Mouse (Mus musculus) hindbrain, embryonic 11.5 days (tissue): ENCODE results near the gene Zic5. TPM values are rescaled to one million over a fixed set of nuclear protein-coding genes. Genes with fewer than 3 reads are reported as not detected.
"Not testable (repeated sequence)": the region's sequence is repeated elsewhere in the genome, so short reads cannot be mapped to it uniquely, and the experiment has no call there.

ENCODE experiments used
- ATAC-seq: fragments of 200-750 bp; cut with Nextera tagmentation; 2 replicates; pipeline ENCODE4 v1.8.0; 2017; ENCODE audit warnings: mild to moderate bottlenecking, moderate TSS enrichment, moderate library complexity; ENCODE audit not compliant: low FRiP score
- DNase-seq: peaks from one replicate; pipeline ENCODE4 v3.0.0-alpha.2; 2015; ENCODE audit warnings: low spot score
- H3K27ac ChIP-seq: fragments of 300-500 bp; sonication (generic); 2 replicates; pipeline ENCODE4 v1.5.1; 2014; ENCODE audit warnings: mild to moderate bottlenecking, low read depth, low read length
- H3K27me3 ChIP-seq: fragments of 300-500 bp; sonication (generic); 2 replicates; pipeline ENCODE4 v1.6.1; 2014; ENCODE audit warnings: mild to moderate bottlenecking, low read length, moderate library complexity, mixed read lengths; ENCODE audit not compliant: control insufficient read depth, insufficient read depth
- H3K36me3 ChIP-seq: fragments of 300-500 bp; sonication (generic); 2 replicates; pipeline ENCODE4 v1.6.1; 2014; ENCODE audit warnings: mild to moderate bottlenecking, low read length, moderate library complexity, mixed read lengths; ENCODE audit not compliant: control insufficient read depth, insufficient read depth
- H3K4me1 ChIP-seq: fragments of 300-500 bp; sonication (generic); replicated peaks from 2 replicates; pipeline ENCODE4 v1.6.1; 2014; ENCODE audit warnings: low read length, mixed read lengths; ENCODE audit not compliant: control insufficient read depth, insufficient read depth
- H3K4me2 ChIP-seq: fragments of 300-500 bp; sonication (generic); replicated peaks from 2 replicates; pipeline ENCODE4 v1.6.1; 2014; ENCODE audit warnings: mild to moderate bottlenecking, low read depth, low read length
- H3K4me3 ChIP-seq: fragments of 300-500 bp; sonication (generic); 2 replicates; pipeline ENCODE4 v1.5.1; 2014; ENCODE audit warnings: low read depth, low read length
- H3K9ac ChIP-seq: fragments of 300-500 bp; sonication (generic); 2 replicates; pipeline ENCODE4 v1.6.1; 2014; ENCODE audit warnings: low read depth, low read length
- H3K9me3 ChIP-seq: fragments of 300-500 bp; sonication (generic); 2 replicates; pipeline ENCODE4 v1.6.1; 2016; ENCODE audit warnings: low read length; ENCODE audit not compliant: control insufficient read depth
- WGBS: fragments of 180-500 bp; shearing (Covaris S2); extraction: QIAGEN DNeasy Blood & Tissue Kit; methylation state at CpG from one replicate; pipeline ENCODE4 v1.1.7; 2014; 5-methylcytosine and 5-hydroxymethylcytosine counted together
- polyA plus RNA-seq: library from polyadenylated mRNA; unstranded; fragments of >200 nt; fragmentation: Nextera tagmentation; extraction: Ambion mirVana; gene quantifications from 2 replicates; pipeline ENCODE4 v1.2.1, GENCODE M21; 2014

Zic5 gene
- polyA plus RNA-seq, 1 experiment from 2014 or later = 20.1 TPM

DNA sequence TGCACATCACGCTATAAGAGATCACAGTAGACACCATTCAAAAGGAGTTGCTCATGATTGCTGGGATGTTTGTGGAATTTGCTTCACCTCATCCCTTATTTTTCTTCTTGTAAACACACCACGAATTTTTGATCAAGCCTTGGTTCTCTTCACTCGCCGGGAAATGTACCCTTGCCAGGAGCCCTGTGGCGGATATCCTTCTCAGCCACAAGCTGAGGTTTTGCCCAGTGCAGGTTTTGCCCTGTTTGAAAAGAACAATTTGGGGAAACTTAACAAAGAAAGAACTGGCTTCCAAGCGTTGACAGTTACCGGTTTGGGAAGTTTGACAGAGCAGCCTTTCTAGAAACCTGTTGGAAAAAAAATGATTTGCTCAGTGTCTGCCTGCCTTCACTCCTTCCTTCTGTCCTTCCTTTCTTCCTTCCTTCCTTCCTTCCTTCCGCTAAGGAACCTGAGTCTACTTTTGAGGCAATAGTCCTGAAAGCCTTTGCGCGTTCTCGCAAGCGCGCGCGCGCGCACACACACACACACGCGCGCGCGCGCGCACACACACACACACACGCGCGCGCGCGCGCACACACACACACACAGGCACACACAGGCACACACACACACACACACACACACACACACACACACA is 6.1 kb upstream of the Zic5 start:
- 10% methylated on average over 31 of the region's 31 CpGs for WGBS
- Histone ChIP-seq H3K36me3 (no peaks in the 10 kb centered on the region), H3K4me3 (no peak overlapping the region), H3K9ac (0 out of 2 replicates have a peak overlapping the region, but pooled peaks have one; percentile 5), H3K27ac (no peak overlapping the region), H3K4me2 (peak overlapping the region; percentile 27), H3K4me1 (peaks cover 6% of the 10 kb centered on the region), H3K9me3 (no peaks in the 10 kb centered on the region), H3K27me3 (peaks cover 46% of the 10 kb centered on the region)
- ATAC-seq = no peak
- peak; percentile 47 for DNase-seq

DNA sequence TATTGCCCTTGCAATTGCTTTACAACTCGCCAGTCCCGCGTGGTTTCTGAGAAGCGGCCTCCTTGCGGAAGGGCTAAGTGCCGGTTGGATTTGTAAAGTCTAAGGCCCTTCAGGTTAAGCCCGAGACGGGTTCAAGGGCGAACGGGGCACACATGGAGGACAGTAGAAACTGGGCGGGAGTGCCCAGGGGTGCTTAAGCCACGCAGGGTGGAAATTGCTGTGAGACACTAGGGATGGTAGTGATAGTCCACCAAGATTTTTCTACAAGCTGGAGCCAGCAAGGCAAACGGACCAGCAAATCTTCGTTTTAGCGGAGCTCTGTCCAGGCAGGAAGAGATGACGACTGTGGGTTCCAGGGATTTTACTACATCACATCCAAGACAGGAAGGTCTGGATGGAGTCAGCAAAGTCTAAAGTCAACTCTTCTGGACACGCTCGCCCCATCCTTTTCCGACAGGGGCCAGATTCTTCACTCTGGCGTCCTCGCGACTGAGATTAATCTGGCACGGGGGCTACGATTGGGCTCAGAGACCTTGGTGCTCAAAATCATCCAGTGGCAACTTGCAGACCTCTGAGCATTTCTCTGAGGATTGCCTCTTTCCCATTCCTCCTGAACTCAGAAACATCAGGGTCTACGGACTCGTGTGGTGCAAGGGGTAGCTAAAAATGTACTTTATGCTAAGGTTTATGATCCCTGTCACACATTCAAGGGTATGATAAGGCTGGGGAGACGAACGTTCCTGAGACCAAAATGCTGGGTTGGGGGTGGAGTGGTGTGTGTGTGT is 3.7 kb upstream of the Zic5 start:
- no peak for ATAC-seq
- Histone ChIP-seq H3K9me3 (no peaks in the 10 kb centered on the region), H3K4me3 (peak overlapping the region; percentile 21), H3K4me2 (peak overlapping the region; percentile 49), H3K36me3 (no peaks in the 10 kb centered on the region), H3K9ac (peak overlapping the region; percentile 12; the same call in 1 of the 2 replicates), H3K27ac (no peak overlapping the region), H3K4me1 (peaks cover 11% of the 10 kb centered on the region), H3K27me3 (peaks cover 54% of the 10 kb centered on the region)
- WGBS = 2% methylated on average over 28 of the region's 28 CpGs
- peak; percentile 75 for DNase-seq

DNA sequence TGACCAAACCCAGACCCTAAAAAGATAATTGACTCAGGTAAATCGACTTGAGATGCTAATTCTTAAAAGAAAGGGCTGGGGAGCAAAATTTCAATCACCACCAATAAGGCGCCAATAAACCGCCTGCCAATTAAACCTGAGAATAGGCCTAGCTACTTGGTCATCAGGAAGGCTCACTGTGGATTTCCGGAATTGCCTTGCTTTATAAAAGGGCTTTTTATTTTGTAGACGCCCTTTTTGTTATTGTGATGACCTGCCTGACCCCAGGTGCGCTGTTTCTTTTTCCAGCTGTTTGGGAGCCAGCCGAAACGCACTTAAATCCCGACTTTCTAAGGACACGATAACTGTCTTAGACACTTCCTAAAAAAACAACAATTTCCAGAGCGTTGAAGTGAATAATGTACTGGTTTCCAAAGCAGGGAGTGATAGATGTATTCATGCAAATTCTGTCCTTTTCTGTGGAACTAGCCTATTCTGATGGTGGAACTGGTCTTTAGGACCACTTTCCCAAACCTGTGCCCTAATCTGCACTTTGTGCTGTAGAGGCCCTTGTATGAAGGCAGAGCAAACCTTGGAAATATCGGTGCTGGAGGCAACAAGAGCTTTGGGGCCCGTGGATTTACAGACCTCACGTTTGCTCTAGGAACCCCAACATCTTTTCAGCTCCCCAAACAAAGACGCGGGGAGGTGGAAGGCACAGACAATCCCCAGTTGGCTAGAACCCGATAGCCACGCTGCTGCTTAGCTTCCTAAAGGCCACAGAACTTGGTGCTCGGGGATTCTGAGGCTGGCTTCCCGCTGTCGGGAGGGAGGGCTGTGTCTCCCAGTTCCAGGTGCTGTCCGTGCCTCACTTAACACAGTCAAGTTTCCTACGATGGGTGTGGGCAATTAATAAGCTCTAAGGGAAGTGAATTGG is 2.7 kb upstream of the Zic5 start:
- peaks cover 10% of the 10 kb centered on the region for H3K4me1 ChIP-seq
- no peaks in the 10 kb centered on the region for H3K36me3 ChIP-seq
- no peaks in the 10 kb centered on the region for H3K9me3 ChIP-seq
- peaks cover 52% of the 10 kb centered on the region for H3K27me3 ChIP-seq
- peak overlapping the region; percentile 49 for H3K4me2 ChIP-seq
- no peak overlapping the region for H3K27ac ChIP-seq
- ATAC-seq (no peak), DNase-seq (peak; percentile 65)
- H3K4me3 ChIP-seq = 0 out of 2 replicates have a peak overlapping the region, but pooled peaks have one; percentile 7
- H3K9ac ChIP-seq = peak overlapping the region; percentile 37; the same call in 1 of the 2 replicates
- WGBS = 5% methylated on average over 23 of the region's 23 CpGs

DNA sequence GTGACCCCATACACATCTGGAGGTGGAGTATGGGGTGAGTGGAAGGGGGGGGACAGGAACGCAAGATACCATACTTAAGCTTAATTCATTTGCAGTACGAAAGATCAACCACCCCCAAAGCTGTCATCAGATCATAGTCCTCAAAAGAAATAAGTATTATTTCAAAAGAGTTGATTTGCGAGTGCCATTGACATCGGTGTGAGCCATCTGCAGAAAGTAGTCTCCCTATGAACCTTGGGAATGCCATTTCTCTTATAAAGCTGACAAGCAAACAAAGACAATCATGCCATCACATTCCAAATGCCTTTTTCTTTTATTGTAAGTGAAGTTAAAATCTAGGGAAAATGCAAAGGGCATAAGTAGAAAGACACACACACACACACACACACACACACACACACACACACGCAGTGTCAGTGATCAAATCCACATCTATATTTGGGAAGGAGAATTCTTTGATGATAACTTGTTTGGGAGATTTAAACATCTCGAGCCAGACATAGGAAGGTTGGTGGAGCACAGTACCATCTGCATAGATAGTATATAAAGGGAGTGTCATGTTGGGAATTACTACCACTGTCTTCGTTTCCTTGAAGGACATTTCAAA is 1.4 kb upstream of the Zic5 start:
- Histone ChIP-seq H3K4me1 (peaks cover 11% of the 10 kb centered on the region; the same call in 1 of the 2 replicates), H3K9me3 (no peaks in the 10 kb centered on the region), H3K4me3 (no peak overlapping the region), H3K27ac (no peak overlapping the region), H3K36me3 (no peaks in the 10 kb centered on the region), H3K9ac (no peak overlapping the region), H3K27me3 (peaks cover 61% of the 10 kb centered on the region), H3K4me2 (no peak overlapping the region)
- ATAC-seq (no peak), DNase-seq (peak; percentile 45)
- WGBS = 42% methylated on average over 7 of the region's 7 CpGs

DNA sequence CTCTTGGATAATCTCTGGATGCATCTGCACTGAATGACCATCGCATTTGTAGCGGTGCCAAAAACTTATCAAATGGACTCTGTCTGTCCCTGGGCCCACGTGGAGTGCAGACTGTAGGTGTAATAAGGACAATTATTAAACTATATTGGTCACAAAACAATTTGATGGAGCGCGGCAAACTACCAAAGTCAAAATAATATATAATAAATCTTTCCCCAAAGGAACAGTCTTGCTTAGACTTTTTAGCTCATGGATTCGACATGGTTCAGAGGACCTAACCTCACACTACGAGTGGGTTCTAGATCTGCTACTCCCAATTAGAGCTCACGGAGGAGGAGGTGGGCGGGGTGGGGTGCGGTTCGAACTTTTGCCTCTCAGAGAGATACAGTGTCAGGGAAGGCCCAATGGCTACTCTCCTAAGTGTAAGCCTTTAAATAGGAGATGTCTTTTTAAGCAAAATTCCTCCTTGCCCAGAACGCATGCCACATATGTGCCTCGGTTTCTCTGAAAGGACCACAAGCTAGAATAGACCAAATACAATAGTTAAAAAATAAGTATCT is 534 bp upstream of the Zic5 start:
- Histone ChIP-seq H3K4me3 (peak overlapping the region; percentile 73), H3K27ac (no peak overlapping the region), H3K4me1 (peaks cover 11% of the 10 kb centered on the region; the same call in 1 of the 2 replicates), H3K27me3 (peaks cover 62% of the 10 kb centered on the region), H3K4me2 (peak overlapping the region; percentile 78), H3K36me3 (no peaks in the 10 kb centered on the region), H3K9ac (peak overlapping the region; percentile 44; the same call in 1 of the 2 replicates), H3K9me3 (no peaks in the 10 kb centered on the region)
- peak; percentile 50 for DNase-seq
- ATAC-seq = no peak
- 21% methylated on average over 13 of the region's 13 CpGs for WGBS

DNA sequence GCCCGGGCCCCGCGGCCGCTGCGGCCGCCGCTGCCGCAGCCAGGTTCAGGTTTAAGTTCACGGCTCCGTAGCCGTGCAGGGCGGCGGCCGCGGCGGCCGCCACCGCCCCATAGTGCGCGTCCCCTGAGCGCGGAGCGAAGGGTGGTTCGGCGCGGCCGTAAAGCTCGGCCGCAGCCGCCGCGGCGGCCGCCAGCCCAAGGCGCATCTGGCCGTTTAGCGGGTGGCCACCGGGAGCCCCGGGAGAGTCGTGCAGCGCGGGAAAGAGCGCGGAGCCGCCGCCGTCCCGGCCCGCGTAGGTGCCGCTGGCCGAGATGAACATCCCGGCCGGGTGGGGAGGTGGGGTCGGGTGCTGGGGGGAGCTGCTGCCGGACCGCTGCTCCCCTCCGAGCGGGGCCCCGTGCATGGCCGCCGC is 1.1 kb downstream of the Zic5 start:
- DNase-seq = no peak
- peak; percentile 41 for ATAC-seq
- Histone ChIP-seq H3K4me3 (peak overlapping the region; percentile 73), H3K27me3 (peaks cover 61% of the 10 kb centered on the region), H3K9me3 (no peaks in the 10 kb centered on the region), H3K4me1 (peaks cover 11% of the 10 kb centered on the region; the same call in 1 of the 2 replicates), H3K36me3 (no peaks in the 10 kb centered on the region), H3K9ac (peak overlapping the region; percentile 68), H3K4me2 (peak overlapping the region; percentile 78), H3K27ac (peak overlapping the region; percentile 95)
- under 1% methylated on average over 39 of the region's 62 CpGs for WGBS

DNA sequence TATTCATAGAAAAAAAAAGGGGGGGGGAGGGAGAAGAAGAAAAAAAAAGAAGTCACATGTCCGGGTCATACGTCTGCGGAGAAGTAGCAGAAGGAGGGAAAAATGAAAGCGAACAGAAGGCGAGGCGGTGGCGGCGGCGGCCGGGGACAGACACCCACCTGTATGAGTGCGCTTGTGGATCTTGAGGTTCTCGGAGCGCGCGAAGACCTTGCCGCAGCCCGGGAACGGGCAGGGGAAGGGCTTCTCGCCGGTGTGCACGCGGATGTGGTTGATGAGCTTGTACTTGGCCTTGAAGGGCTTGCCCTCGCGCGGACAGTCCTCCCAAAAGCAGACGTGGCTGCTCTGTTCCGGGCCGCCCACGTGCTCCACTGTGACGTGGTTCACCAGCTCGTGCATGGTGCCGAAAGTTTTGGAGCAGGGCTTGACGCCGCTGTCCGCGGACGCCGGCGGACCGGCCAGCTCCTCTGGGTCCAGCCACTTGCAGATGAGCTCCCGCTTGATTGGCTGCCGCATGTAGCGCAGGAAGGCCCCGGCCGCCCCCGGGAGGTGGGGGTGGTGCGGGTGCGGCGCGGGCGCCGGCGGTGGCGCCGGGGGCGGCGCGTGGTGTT is 1.6 kb downstream of the Zic5 start:
- peaks cover 11% of the 10 kb centered on the region; the same call in 1 of the 2 replicates for H3K4me1 ChIP-seq
- ATAC-seq = peak; percentile 43

More for the DNA sequence above, 1.6 kb downstream of the Zic5 start:
- WGBS = under 1% methylated on average over 53 of the region's 58 CpGs
- Histone ChIP-seq H3K9ac (peak overlapping the region; percentile 68), H3K4me3 (peak overlapping the region; percentile 73), H3K4me2 (peak overlapping the region; percentile 78), H3K27me3 (peaks cover 59% of the 10 kb centered on the region), H3K27ac (peak overlapping the region; percentile 95)
- DNase-seq = peak; percentile 63
- not testable (repeated sequence) for H3K9me3 ChIP-seq, H3K36me3 ChIP-seq
